Mouse (Mus musculus) lung, embryonic 16.5 days (tissue): ENCODE results near the gene Cyb5r2. TPM values are rescaled to one million over a fixed set of nuclear protein-coding genes. Genes with fewer than 3 reads are reported as not detected.

Source experiments
- ATAC-seq: fragments of 200-750 bp; cut with Nextera tagmentation; 2 replicates; pipeline ENCODE4 v1.8.0; 2017; ENCODE audit warnings: low read depth, mild to moderate bottlenecking, moderate library complexity
- H3K27ac ChIP-seq: fragments of 300-500 bp; sonication (generic); 2 replicates; pipeline ENCODE4 v1.5.1; 2014; ENCODE audit warnings: mild to moderate bottlenecking, control low read depth, low read length
- H3K27me3 ChIP-seq: fragments of 300-500 bp; sonication (generic); 2 replicates; pipeline ENCODE4 v1.6.1; 2014; ENCODE audit warnings: low read depth, low read length, mixed read lengths; ENCODE audit not compliant: control insufficient read depth, insufficient read depth
- H3K36me3 ChIP-seq: fragments of 300-500 bp; sonication (generic); 2 replicates; pipeline ENCODE4 v1.6.1; 2014; ENCODE audit warnings: low read length; ENCODE audit not compliant: control insufficient read depth, insufficient read depth
- H3K4me1 ChIP-seq: fragments of 300-500 bp; sonication (generic); replicated peaks from 2 replicates; pipeline ENCODE4 v1.6.1; 2014; ENCODE audit warnings: low read length, mixed read lengths; ENCODE audit not compliant: control insufficient read depth, insufficient read depth
- H3K4me2 ChIP-seq: fragments of 300-500 bp; sonication (generic); 2 replicates; pipeline ENCODE4 v1.6.1; 2014; ENCODE audit warnings: low read depth, low read length, control low read depth
- H3K4me3 ChIP-seq: fragments of 300-500 bp; sonication (generic); 2 replicates; pipeline ENCODE4 v1.5.1; 2014; ENCODE audit warnings: mild to moderate bottlenecking, low read length, control low read depth
- H3K9ac ChIP-seq: fragments of 300-500 bp; sonication (generic); 2 replicates; pipeline ENCODE4 v1.6.1; 2014; ENCODE audit warnings: low read length, control low read depth
- H3K9me3 ChIP-seq: fragments of 300-500 bp; sonication (generic); 2 replicates; pipeline ENCODE4 v1.6.1; 2016; ENCODE audit warnings: low read length; ENCODE audit not compliant: control insufficient read depth
- WGBS: fragments of 180-500 bp; shearing (Covaris S2); extraction: QIAGEN DNeasy Blood & Tissue Kit; methylation state at CpG from one replicate; pipeline ENCODE4 v1.1.7; 2014; 5-methylcytosine and 5-hydroxymethylcytosine counted together
- polyA plus RNA-seq: library from polyadenylated mRNA; unstranded; fragments of >200 nt; fragmentation: Nextera tagmentation; extraction: Ambion mirVana; gene quantifications from 2 replicates; pipeline ENCODE4 v1.2.1, GENCODE M21; 2015

Cyb5r2 gene
- polyA plus RNA-seq, 1 experiment from 2014 or later: 0.28 TPM

- no peak for ATAC-seq
- Histone ChIP-seq H3K27me3 (no peaks in the 10 kb centered on the region), H3K4me2 (no peak overlapping the region), H3K27ac (peak overlapping the region; percentile 79), H3K4me3 (no peak overlapping the region), H3K9me3 (no peaks in the 10 kb centered on the region), H3K4me1 (peaks cover 20% of the 10 kb centered on the region), H3K36me3 (no peaks in the 10 kb centered on the region), H3K9ac (no peak overlapping the region)
- 48% methylated on average over 9 of the region's 9 CpGs for WGBS
Measured at GRCm38 (mm10) chr7:107707650-107708049, 50.2 kb downstream of the Cyb5r2 start.

GRCm38 (mm10) chr7:107705941-107706340 lies 51.9 kb downstream of the Cyb5r2 start:
- ATAC-seq: no peak
- WGBS: 51% methylated on average over 5 of the region's 5 CpGs

GRCm38 (mm10) chr7:107702461-107703380 lies 55.1 kb downstream of the Cyb5r2 start:
- WGBS: 45% methylated on average over 13 of the region's 13 CpGs
- ATAC-seq: no peak
- H3K4me2 ChIP-seq: no peak overlapping the region
- H3K9me3 ChIP-seq: no peaks in the 10 kb centered on the region
- H3K4me3 ChIP-seq: no peak overlapping the region
- H3K36me3 ChIP-seq: 0 out of 2 replicates have a peak, but pooled peaks cover 2% of the 10 kb centered on the region
- H3K27ac ChIP-seq: 0 out of 2 replicates have a peak overlapping the region, but pooled peaks have one; percentile 9
- H3K27me3 ChIP-seq: no peaks in the 10 kb centered on the region
- peaks cover 12% of the 10 kb centered on the region for H3K4me1 ChIP-seq
- peak overlapping the region; percentile 7 for H3K9ac ChIP-seq

More at GRCm38 (mm10) chr7:107705941-107706340, 51.9 kb downstream of the Cyb5r2 start:
- no peaks in the 10 kb centered on the region for H3K27me3 ChIP-seq
- no peak overlapping the region for H3K4me3 ChIP-seq
- H3K4me2 ChIP-seq: no peak overlapping the region
- no peak overlapping the region for H3K9ac ChIP-seq
- H3K36me3 ChIP-seq: no peaks in the 10 kb centered on the region
- H3K9me3 ChIP-seq: no peaks in the 10 kb centered on the region
- H3K27ac ChIP-seq: no peak overlapping the region
- H3K4me1 ChIP-seq: peaks cover 20% of the 10 kb centered on the region

GRCm38 (mm10) chr7:107700646-107701045 lies 57.2 kb downstream of the Cyb5r2 start:
- 0 out of 2 replicates have a peak, but pooled peaks cover 2% of the 10 kb centered on the region for H3K36me3 ChIP-seq
- no peak for ATAC-seq
- H3K4me2 ChIP-seq: no peak overlapping the region
- peaks cover 2% of the 10 kb centered on the region; the same call in 1 of the 2 replicates for H3K4me1 ChIP-seq
- no peaks in the 10 kb centered on the region for H3K27me3 ChIP-seq
- 80% methylated on average over 5 of the region's 5 CpGs for WGBS
- H3K9me3 ChIP-seq: no peaks in the 10 kb centered on the region
- no peak overlapping the region for H3K9ac ChIP-seq
- no peak overlapping the region for H3K4me3 ChIP-seq
- H3K27ac ChIP-seq: peak overlapping the region; percentile 84

GRCm38 (mm10) chr7:107699926-107700325 lies 57.9 kb downstream of the Cyb5r2 start:
- 0 out of 2 replicates have a peak, but pooled peaks cover 2% of the 10 kb centered on the region for H3K36me3 ChIP-seq
- H3K4me3 ChIP-seq: no peak overlapping the region
- no peaks in the 10 kb centered on the region for H3K27me3 ChIP-seq
- WGBS: 51% methylated on average over 1 of the region's 1 CpGs
- H3K9me3 ChIP-seq: no peaks in the 10 kb centered on the region
- ATAC-seq: peak; percentile 92
- no peak overlapping the region for H3K9ac ChIP-seq
- peaks cover 2% of the 10 kb centered on the region; the same call in 1 of the 2 replicates for H3K4me1 ChIP-seq
- H3K27ac ChIP-seq: peak overlapping the region; percentile 86
- H3K4me2 ChIP-seq: peak overlapping the region; percentile 22; the same call in 1 of the 2 replicates

Other genes with a start within 250 kb of the Cyb5r2 start
- 15.6 and 16.6 TPM in 2 replicates for gene Olfml1, start 190.6 kb downstream of the Cyb5r2 start, polyA plus RNA-seq
- gene Ppfibp2, start 162.8 kb downstream of the Cyb5r2 start, polyA plus RNA-seq: 9.2 and 9.7 TPM in 2 replicates
- not detected in 2 replicates for gene 5330417H12Rik, start 132.9 kb downstream of the Cyb5r2 start, polyA plus RNA-seq
- gene Ovch2, start 43.2 kb upstream of the Cyb5r2 start, polyA plus RNA-seq: not detected in 2 replicates
- not detected in 2 replicates for gene Olfr467, start 54.2 kb upstream of the Cyb5r2 start, polyA plus RNA-seq
- gene Olfr469, start 67.5 kb upstream of the Cyb5r2 start, polyA plus RNA-seq: not detected in 2 replicates
- gene Olfr470, start 89.5 kb upstream of the Cyb5r2 start, polyA plus RNA-seq: not detected in 2 replicates
- not detected in 2 replicates for gene Olfr472, start 139.9 kb upstream of the Cyb5r2 start, polyA plus RNA-seq
- gene Olfr473, start 172.4 kb upstream of the Cyb5r2 start, polyA plus RNA-seq: not detected in 2 replicates
- gene Olfr474, start 196.6 kb upstream of the Cyb5r2 start, polyA plus RNA-seq: not detected in 2 replicates
- not detected in 2 replicates for gene Olfr476, start 206.8 kb upstream of the Cyb5r2 start, polyA plus RNA-seq
- gene Olfr477, start 228.7 kb upstream of the Cyb5r2 start, polyA plus RNA-seq: not detected in 2 replicates